Mouse (Mus musculus) megakaryocyte, embryonic 14.5 days (primary cell): ENCODE results near the gene Efnb3.

Experiments used
- FLI1 ChIP-seq: IDR thresholded peaks from 2 replicates; pipeline ENCODE4 v1.6.1; 2012; ENCODE audit warnings: low read length, inconsistent platforms, mixed read lengths
- GATA1 ChIP-seq: IDR thresholded peaks from 3 replicates; pipeline ENCODE4 v1.6.1; 2012; ENCODE audit warnings: mixed read lengths, low read length, inconsistent platforms, borderline replicate concordance

- no peak for TF ChIP-seq GATA1
- no peak for TF ChIP-seq FLI1
Measured at GRCm38 (mm10) chr11:69545957-69546356, 14.0 kb downstream of the Efnb3 start.
